Mouse (Mus musculus) cerebellum, postnatal 10 days (tissue): Measurements from ENCODE around the gene Gm49601.

ENCODE experiments used
- DNase-seq, 2 experiments: peaks; one replicate each; pipeline ENCODE4 v3.0.0; 2021; ENCODE audit warnings: mixed read lengths in 2 of 2

The Gm49601 gene

DNA sequence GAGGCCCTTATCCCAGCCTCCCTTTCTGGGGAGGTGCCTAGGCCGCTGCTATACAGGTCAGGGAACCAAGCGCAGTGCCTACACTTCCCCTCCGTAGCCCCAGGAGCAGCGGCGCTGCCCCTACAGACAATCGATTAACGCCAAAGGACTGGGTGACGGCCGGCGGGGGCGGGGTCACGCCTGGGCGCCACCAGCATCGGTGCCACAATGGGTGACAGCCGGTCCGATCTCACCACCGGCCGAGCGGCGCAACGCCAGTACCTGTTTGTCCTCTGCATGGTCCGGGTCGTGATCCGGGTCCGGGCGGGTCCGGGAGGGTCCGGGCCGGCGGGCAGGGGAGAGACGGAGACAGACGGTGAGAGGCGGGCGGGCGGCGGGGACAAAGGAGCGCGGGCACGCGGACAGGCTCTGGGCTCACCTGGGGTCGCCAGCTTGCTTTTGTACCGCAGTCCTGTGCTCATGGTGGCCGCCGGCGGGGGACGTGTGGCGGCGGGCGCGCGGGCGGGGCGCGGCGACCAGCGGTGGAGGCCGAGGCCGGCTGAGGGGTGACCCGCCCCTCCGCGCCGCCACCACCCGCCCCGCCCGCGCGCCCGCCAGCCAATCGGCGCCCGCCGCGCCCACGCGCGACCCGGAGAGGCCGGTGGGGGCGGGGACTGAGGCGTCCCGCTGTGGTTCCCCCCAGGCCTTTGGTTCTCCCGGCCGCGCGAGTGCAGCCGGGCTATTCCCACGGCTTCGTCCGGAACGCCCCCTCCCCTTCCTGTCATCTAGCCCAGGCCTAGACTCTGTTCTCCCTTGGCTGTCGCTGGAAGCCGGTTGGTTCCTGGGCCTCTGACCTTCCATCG lies 3.4 kb upstream of the Gm49601 start, which contains the start of gene Sept5:
TSS of gene Sept5 (minus strand) at position 565 of the 842 bp plus-strand sequence.
- DNase-seq = peak; percentile 89 to 92

DNA sequence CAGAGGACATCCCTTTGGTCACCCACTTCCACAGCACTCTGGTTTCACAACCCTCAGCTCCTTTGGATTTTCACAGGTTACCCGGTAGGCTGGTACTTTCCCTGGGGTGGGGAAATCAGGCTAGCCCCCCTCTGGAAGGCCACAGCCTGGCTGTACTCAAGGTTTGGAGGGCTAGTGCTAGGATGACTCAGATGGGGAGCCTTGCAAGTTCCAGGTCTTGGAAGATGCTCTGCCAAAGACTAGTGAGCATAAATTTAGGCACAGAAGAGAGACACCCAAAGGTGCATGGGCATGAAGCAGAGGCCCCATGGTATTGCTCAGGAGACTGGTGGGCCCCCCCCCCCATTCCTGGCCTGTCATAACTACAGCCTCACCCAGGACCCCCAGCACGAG lies 2.7 kb upstream of the Gm49601 start:
- DNase-seq = peak in 1 of 2 experiments; percentile 33

DNA sequence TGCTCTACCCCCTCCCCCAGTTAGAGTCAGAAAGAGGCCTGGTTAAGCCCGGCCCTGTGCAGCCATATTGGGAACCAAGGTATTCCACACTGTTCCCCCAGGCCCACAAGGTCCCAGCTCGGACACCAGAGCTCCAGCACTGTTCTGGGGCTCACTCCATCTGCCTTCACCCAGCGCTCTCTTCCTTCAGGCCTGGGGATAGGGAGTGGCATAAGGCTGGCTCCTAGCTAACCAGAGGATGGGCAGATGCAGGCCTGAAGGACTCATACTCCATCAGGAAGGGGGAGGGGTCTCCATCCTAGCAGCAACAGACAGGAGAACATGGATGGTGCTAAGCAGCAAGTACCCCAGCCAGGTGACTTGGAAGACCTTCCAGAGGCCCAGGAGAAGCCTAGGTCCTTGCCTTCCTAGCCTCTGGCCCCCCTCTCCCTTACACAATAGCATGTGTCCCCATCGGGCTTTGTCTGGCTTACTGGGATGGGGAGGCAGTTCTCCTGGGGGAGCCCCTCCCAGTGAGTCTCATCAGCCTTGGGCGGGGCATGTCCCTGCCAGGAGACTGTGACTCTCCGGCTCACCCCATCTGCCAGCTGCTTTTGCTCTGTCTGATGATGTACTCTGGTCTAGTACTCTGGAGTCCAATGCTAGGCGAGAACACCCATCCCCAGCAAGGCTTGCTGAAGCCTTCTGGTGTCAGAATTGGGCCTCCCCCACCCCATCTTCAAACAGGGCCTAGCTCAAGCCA lies 2.1 kb upstream of the Gm49601 start:
- peak in 1 of 2 experiments; percentile 30 for DNase-seq

DNA sequence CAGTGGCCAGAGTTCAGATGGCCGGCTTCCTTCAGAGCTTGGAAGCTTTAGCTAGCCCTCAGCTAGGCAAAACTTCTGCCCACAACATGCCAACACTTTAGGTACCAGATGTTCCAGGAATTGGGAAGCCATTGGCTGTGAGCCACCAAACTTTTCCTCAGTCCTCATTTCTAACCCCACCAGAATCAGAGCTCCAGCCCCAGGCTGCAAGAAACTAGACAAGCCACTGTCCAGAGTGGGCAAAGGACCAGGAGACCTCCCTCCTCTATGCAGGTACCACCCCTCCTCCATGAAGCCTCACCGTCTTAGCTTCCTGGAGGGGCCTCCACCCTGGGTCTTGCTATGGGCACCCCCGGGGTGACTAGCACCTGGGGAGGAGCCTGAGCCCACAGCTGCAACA lies 936 bp upstream of the Gm49601 start:
- DNase-seq = peak; percentile 35 to 45

DNA sequence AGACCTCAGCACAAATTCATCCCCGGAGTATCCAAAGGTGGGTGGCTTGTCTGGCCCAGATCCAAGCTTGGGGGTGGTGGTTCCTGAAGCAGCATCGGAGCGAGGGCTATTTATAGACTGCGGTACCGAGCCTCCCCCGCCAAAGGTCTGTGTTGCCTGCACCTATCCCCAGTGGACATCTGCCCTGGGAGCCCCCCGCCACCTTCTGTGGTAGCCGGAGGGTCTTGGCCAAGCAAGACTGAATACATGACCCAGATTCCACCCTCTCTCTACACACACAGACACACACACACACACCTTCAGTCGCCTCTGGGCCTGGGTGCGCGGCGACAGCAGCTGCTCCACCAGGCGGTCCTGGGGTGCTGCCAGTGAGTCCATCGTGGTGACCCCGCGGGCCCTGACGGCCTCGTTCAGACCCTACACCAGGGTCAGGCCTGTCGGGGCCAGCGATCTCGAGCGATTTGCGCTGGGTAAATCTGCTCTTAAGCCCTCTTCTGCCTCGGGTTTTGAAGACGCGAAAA lies 376 bp downstream of the Gm49601 start:
- DNase-seq = peak; percentile 73 to 74

DNA sequence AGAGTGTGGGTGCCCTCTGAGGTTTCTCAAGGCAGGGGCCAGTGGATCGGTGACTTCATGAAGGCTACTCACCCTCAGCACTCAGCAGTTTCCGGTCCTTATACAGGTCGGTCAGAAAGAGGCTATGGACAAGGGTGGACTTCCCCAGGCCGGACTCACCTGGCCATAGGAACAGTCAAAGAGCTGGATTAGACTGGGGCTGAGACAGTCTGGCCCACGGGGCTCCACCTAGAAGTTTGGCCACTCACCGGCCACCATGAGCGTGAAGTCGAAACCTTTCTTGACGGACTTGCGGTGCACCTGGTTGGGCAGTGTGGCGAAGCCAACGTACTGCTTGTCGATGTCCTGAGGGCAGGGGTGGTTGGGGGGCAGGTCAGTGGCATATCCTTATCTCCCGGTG lies 1.1 kb downstream of the Gm49601 start:
- DNase-seq = no peak

DNA sequence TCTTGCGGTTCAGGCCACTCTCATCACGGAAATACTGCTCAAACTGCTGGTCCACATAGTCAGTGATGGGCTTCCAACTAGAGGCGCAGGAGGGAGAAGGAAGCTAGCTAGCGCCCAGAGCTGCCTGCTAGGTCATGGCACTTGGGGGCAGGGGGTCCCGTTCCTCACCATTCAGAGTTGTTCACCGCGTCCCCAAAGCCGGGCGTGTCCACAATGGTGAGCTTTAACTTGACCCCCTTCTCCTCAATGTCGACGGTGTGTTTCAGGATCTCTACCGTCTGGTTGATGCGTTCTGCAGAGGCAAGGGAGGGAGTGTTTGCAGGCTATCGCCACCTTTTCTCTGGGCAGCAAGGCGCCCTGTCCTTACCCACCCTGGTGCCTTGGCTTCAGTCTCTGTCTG lies 1.6 kb downstream of the Gm49601 start:
- no peak for DNase-seq

DNA sequence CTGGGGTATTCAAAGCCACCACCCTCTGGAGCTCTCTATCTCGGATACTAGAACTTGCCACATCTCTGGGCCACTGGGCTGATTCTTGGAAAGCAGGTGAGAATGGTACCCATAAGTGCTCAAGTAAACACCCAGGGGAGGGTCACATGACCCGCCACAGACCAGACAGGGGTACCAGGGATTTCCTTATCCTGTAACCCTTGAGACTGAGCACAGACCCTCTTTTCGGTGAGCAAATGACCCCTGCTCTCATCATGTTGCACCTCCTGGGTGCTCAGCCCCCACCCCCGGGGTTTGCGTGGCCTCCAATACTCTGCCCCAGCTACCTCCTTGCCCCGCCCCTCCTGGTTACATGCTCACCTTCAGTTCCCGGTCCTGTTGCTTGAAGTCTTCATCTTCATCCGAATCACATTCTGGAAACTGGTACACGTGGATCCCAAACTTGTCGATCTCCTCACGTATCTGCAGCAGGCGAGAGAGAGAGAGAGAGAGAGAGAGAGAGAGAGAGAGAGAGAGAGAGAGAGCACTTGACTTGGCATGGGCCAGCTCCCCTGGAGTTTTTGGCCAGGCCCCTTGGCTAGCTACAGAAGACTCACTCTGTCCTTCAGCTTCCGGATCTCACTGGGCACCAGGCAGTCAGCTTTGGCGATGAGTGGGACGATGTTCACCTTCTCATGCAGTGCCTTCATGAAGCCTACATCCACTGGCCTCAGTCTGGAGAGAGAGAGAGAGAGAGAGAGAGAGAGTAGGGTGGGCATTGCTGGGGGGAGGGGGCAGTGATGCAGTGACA lies 2.3 kb downstream of the Gm49601 start:
- peak; percentile 86 to 87 for DNase-seq

DNA sequence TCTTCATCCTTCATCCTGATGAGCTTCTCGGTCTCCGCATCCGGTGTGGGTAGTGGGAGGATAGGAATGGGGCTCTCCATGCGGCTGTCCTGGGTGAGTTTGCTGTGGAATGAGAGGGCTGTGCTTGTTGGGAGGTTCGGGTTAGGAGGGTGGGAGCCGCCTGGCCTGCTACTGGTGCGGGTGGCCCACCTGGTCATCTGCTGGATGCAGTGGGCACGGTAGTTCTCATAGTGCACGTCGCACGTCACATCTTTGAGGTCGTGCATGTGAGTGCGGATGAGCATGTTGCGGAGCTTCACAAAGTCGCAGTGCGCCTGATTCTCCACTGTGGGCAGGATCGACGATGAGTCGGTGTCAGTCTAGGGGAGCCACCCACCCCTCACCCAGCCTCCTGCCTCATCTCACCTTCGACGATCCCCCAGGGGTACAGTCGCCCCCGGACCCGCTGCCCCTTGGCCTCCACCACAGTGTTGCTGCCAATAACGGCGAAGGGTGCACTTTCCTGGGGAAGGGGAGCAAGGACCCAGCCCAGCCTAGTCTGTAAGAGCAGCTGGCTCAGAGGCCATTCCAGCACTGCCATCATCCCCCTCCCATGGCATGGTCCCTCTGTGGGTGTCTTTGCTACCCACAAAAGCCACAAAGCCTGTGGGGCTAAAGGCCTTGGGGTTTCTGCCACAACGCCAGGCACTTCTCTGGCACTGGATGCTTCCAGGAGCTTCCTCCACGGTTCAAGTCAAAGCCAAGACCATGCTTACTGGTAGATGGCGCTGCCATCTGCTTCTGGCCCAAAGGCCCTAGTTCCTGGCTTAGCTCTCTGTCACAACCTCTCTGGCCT lies 3.1 kb downstream of the Gm49601 start:
- DNase-seq = peak; percentile 63 to 66

DNA sequence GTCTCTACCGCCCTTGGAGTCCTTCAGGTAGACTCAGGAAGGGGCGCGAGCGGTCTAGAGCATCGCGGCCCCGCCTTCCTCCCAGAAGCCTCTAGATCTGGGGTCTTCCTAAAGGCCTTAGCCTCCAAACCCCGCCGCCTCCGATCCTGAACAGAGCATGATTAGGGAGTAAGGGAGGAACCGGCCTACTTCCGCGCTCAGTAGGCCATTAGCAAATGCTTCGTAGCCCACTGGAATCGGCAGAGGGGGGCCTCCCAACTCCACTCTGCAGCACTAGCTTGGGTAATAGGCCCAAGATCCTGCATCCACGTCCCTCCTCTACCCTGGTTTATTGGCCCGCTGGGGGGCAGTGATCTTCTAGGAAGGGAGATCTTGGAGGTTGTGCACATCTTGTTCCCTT lies 4.2 kb downstream of the Gm49601 start, which contains the start of gene Gp1bb:
TSS of gene Gp1bb (minus strand) at position 385 of the 400 bp plus-strand sequence.
- DNase-seq = peak in 1 of 2 experiments; percentile 26

DNA sequence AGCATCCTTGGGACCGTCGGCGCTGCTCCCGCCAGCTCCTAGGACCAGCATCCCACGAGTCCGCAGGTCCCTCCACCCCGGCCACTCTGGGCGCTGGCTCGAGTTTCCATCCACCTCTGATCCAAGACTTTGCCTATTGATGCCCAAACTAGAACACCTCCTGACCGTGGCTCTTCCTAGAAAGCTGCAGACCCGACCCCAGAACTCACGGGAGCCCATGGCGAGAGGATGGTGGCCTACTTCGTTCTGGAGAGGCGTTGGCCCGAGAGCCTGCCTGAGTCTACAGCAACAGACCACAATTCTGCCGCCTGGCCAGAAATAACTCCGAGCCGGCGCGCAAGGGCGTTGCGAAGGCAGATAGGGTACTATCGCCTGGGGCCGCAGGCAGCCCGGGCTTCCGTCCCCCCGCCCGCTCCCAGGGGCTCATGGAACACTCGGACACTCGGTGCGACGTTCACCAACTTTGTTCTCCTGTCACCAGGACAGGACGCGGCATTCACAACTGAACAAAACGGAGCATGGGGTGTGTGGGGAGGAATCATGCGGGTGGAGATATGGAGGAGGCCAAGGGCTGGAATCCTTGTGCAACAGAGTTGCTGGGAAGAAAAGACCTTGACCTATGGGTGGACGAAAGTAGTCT lies 4.7 kb downstream of the Gm49601 start:
- DNase-seq = peak; percentile 43 to 58

DNA sequence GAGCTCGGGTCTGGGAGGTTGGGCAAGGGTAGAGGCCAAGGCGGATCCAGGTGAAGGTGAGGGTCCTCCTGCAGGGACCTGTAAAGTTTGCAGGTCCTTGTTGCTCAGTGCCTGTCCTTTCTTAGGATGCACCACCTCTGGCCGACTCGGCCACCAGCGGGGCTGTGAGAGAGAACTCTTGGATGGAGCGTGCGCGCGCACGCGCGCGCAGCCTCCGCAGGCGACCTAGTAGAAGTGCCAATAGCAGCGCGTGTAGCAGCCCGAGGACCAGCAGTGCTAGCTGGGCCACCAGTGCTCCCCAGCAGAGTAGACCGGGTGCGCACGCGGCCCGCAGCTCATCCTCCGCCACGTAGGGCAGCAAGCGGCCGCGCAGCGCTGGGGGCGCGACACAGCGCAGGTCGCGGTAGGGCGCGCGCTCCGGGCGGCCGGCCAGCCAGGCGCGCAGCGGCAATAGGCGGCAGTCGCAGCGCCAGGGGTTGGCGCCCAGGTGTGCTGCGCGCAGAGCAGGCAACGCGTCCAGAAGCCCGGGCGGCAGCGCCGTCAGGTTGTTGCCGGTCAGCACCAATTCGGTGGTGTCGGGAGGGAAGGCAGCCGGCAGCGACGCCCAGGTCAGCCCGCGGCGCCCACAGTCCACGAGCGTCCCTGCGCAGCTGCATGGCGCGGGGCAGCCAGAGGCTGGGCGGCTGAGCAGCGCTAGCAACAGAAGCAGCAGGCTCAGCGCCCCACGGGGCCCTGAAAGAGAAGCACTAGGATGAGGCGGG lies 5.4 kb downstream of the Gm49601 start:
- DNase-seq = peak; percentile 66 to 72

DNA sequence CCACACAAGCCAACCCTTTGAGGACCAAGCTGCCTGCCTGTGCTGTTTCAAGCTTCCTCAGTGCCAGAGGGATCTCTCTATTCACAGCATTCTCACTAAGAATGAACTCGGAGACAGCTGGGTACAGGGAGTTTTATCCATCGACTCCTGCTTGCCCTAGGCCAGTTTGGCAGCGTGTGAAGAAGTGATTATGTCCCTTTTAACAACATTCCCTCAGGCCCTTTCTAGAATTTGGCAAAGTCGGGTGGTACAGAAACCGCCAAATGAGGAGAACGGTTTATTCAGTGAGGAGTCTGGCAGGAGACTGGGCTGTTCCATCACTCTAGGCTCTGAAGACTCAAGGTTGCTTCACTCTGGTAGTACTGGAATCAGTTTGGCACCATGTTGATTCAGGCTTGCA lies 6.0 kb downstream of the Gm49601 start:
- DNase-seq = peak; percentile 36 to 46

DNA sequence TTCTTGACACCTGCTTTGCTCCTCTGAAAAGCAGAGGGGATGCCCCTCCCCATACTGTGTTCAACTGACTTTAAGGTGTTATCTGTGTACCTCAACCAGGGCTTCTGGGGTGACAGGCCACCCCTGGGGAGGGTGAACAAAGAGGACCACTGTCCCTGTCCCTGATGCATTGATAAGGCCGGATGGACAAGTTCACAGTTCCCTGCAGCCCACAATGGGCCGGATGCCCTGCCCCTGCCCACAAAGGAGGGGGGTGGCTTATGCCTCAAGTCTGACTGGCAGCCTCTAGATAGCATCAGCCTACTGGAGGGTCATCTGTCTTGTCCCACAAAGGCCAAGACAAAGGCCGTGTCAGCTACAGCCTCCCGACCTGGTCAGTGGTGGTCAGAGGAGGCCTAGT lies 7.1 kb downstream of the Gm49601 start:
- DNase-seq = no peak

DNA sequence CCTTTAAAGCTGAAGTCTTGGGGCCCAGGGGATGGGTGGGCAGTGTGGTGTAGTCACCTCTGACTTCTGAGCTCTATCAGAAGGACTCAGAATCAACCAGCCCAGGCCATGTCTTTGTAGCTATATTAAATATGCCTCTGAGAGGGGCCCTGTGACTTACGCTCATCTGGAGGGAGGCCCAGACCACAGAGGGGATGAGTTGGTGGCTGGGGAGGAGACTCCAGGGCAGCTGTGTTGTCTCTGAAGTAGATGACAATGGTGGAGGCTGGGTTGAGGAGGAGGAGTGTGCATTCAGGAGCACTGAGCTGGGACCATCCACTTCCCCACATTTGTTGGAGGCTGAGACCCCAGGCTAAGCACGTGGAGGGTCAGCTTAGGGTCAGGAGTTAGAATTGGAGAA lies 7.9 kb downstream of the Gm49601 start:
- DNase-seq = no peak

DNA sequence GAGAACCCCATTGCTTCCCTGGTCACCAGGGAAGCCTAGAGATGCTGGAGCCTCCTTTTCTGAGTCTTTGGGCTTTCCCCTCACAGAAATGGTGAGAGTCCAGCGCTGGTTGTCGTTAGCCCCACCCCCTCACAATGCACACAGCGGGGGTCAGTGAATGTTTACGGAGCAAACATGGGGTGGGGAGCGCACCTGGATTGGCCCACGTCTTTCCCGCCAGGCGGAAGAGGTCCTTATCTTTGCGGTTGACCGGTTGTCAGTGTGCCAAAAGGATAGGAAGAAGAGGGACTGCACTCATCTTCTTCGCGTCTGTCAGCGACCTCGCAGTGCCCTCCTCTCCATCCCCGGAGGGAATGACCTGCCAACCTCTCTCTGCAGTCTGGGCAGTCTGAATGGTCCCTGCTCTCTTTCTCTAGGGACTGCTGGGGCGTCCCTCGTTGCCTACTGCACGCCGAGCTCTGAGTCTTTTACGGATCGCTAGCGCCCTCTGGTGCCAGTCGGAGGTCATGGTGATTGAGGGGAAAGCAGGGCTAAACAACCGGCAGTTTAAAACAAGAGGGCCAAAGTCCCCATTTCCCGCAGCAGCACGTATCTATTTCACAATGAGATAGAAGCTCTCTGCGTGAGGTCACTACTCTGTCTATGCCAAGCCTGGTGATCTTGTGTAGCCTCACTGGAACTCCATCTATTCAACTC lies 8.7 kb downstream of the Gm49601 start:
- peak; percentile 94 to 95 for DNase-seq

DNA sequence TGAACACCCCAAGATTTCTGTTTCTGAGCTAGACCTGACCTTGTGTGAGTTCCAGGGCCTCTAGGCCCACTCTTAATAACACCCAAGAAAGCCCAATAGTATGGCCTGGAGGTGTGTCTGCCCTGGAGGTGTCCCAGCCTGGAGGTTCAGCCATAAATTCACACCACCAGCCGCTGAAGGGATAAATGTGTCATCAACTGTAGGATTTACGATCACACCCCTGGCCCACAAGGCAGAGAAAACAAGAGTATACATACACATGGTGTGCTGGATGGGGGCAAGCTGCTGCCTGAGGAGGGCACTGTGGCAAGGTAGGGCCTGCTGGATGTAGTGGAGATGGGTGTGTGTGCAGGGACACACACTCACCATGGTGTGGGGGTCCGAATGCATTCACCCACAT lies 12.9 kb downstream of the Gm49601 start:
- no peak for DNase-seq

DNA sequence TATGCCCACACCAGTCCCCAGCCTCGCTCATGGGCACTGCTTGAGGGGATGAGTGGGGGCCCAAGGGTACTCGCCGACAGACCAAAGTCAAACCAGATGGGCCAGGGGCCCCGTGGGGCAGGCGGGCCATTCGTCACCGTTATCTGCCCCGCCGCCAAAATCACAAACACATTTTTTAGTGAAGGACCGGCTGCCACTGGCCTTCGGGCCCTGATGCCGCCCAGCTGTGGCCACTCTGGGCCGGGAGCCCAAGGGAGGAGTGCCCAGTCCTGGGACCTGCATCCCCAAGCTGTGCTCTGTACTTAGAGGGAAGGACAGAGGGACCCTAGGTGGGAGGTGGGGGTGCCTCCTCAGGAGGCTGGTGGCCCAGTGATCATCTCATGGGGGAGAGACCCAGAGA lies 14.5 kb downstream of the Gm49601 start:
- no peak for DNase-seq

DNA sequence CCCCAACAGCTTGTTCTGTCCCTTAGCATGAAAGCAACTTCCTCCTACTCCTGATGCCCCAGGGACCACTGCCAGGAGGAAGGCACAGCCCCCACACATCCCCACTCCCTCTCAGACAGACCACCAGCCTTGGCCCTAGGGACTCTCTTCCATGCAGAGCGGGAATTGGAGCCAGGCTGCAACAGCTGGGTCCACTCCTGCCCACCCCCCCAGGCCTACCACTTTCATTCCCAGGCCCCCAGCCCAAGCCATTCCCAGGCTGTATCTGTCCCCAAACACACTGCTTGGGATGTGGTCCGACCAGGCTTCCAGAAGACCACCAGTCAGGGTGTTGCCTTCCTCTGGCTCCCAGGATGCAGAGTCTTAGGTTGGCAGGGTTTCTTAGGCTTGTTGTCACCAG lies 17.1 kb downstream of the Gm49601 start:
- no peak for DNase-seq

DNA sequence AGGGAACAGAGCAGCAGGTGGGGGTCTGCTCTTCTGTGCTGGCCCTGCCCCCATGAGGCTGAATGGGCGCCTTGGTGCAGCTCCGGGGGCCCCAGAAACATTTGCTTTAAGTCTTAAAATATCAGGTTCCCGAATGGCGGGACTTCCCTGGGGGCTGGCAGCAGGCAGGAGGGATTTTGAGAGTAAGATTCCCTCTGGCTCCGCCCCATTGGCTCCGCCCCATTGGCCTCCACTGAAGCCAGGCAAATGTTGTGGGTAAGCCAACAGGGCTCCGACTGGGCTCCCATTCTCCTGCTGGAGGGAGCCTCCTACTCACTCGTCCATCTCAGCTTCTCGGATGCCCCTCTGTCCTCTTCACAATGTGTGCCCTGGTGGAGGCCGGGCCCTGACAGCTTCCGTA lies 18.0 kb downstream of the Gm49601 start:
- DNase-seq = peak; percentile 60 to 72
